Mouse (Mus musculus) liver, postnatal 0 days (tissue): ENCODE measurements at regions not wholly inside any gene's neighbourhood (a gene's known extent, or its start where the extent isn't known, plus 50 kb on each side); places are given as distances from the start of the nearest gene placed in this dataset.

Experiments
- CTCF ChIP-seq: sonication (generic); IDR thresholded peaks from 2 replicates; pipeline ENCODE4 v1.5.1; 2016; ENCODE audit warnings: antibody characterized with exemption, low read depth
- EP300 ChIP-seq: IDR thresholded peaks from 2 replicates; pipeline ENCODE4 v1.6.1; 2016; ENCODE audit warnings: antibody characterized with exemption, low read depth, mild to moderate bottlenecking

DNA sequence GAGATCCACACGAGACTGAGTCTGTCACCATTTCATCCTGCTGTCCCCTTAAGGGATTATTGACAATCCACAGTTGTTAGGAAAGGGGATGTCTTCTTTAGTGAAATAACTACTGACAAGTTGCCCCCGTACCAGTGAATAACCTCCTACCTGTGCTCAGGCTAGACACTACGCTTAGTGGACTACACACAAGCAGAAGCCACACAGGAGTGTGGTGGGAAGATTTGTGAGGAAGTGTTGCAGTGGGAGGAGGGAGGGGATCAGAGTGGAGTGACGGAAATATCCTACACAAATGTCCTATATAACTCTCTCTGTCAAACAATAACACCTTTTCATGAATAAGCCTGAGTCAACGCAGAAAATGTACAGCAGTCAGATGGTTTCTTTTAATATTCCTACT is 142.7 kb downstream of the Erv3 start:
- TF ChIP-seq CTCF (no peak), EP300 (no peak)
